Comparison of ENCODE assay signal across 28 mouse cellular contexts in genomic region chr1:33935946-33936345, GRCm38 (mm10). TPM values are rescaled to one million over a fixed set of nuclear protein-coding genes. Genes with fewer than 3 reads are reported as not detected.
DNase-seq lines count a peak whose midpoint lies in the region; ATAC-seq and TF ChIP-seq lines count a peak whose summit lies in the region.
"Had no signal": no experiment of that assay in that cellular context is flagged by ENCODE, and none has a peak within 500 bp of the region (broad histone marks: within the 10 kb centered on the region; RNA-seq: fewer than 3 reads in every experiment).

No protein-coding gene starts in this region.

- H3K9ac ChIP-seq in forebrain, embryonic 15.5 days (replicated peaks) = no peak overlapping the region
- H3K9ac ChIP-seq in forebrain, embryonic 12.5 days = no peak overlapping the region
- H3K9ac ChIP-seq in forebrain, embryonic 16.5 days (replicated peaks; ENCODE audit: low read depth, low read length) = no peak overlapping the region
- no peak overlapping the region for H3K9ac ChIP-seq in hindbrain, postnatal 0 days (replicated peaks; ENCODE audit: low read length)
- H3K9ac ChIP-seq: embryonic facial prominence, embryonic 12.5 days; embryonic facial prominence, embryonic 15.5 days; heart, embryonic 13.5 days; hindbrain, embryonic 12.5 days; hindbrain, embryonic 15.5 days; intestine, embryonic 15.5 days had no signal

- no peak for ATAC-seq in forebrain, embryonic 15.5 days (replicated peaks)
- ATAC-seq in forebrain, embryonic 12.5 days (ENCODE audit: low FRiP score) = no peak
- ATAC-seq in forebrain, embryonic 16.5 days = peak; percentile 63
- ATAC-seq in hindbrain, postnatal 0 days = no peak
- ATAC-seq: activated CD4-positive, CD25-positive, alpha-beta regulatory T cell, adult 4 months; intestine, embryonic 15.5 days had no signal

- no peaks in the 10 kb centered on the region for H3K36me3 ChIP-seq in forebrain, embryonic 15.5 days
- H3K36me3 ChIP-seq in forebrain, embryonic 12.5 days (replicated peaks) = no peaks in the 10 kb centered on the region
- H3K36me3 ChIP-seq in forebrain, embryonic 16.5 days (ENCODE audit: control insufficient read depth, insufficient read depth) = no peaks in the 10 kb centered on the region
- H3K36me3 ChIP-seq in hindbrain, postnatal 0 days (ENCODE audit: insufficient read depth, low read length) = no peaks in the 10 kb centered on the region
- H3K36me3 ChIP-seq: embryonic facial prominence, embryonic 12.5 days; embryonic facial prominence, embryonic 15.5 days; heart, embryonic 10.5 days; heart, embryonic 13.5 days; hindbrain, embryonic 12.5 days; hindbrain, embryonic 15.5 days; intestine, embryonic 15.5 days had no signal

- WGBS in cerebellum, adult 2 months = 26% methylated on average over 3 of the region's 3 CpGs
- 69% methylated on average over 3 of the region's 3 CpGs for WGBS in forebrain, embryonic 15.5 days
- 90% methylated on average over 3 of the region's 3 CpGs for WGBS in forebrain, embryonic 12.5 days
- WGBS in forebrain, embryonic 16.5 days = 56% methylated on average over 3 of the region's 3 CpGs
- WGBS in hindbrain, postnatal 0 days = 73% methylated on average over 3 of the region's 3 CpGs

- H3K27me3 ChIP-seq in cerebellum, adult 2 months (ENCODE audit: control insufficient read depth, insufficient read depth, low read length) = no peaks in the 10 kb centered on the region
- H3K27me3 ChIP-seq in forebrain, embryonic 15.5 days = no peaks in the 10 kb centered on the region
- no peaks in the 10 kb centered on the region for H3K27me3 ChIP-seq in forebrain, embryonic 12.5 days
- no peaks in the 10 kb centered on the region for H3K27me3 ChIP-seq in forebrain, embryonic 16.5 days (replicated peaks; ENCODE audit: control insufficient read depth, insufficient read depth, low read length)
- H3K27me3 ChIP-seq in hindbrain, postnatal 0 days (ENCODE audit: insufficient read depth, low read length) = no peaks in the 10 kb centered on the region
- H3K27me3 ChIP-seq: embryonic facial prominence, embryonic 12.5 days; embryonic facial prominence, embryonic 15.5 days; heart, embryonic 13.5 days; hindbrain, embryonic 12.5 days; hindbrain, embryonic 15.5 days; intestine, embryonic 15.5 days had no signal

- peak overlapping the region; percentile 82 for H3K27ac ChIP-seq in cerebellum, adult 2 months (ENCODE audit: insufficient read depth, low read length)
- peak overlapping the region; percentile 69 for H3K27ac ChIP-seq in forebrain, embryonic 15.5 days (replicated peaks)
- H3K27ac ChIP-seq in forebrain, embryonic 12.5 days = no peak overlapping the region
- peak overlapping the region; percentile 75 for H3K27ac ChIP-seq in forebrain, embryonic 16.5 days (ENCODE audit: low read length)
- H3K27ac ChIP-seq in hindbrain, postnatal 0 days = no peak overlapping the region
- H3K27ac ChIP-seq: embryonic facial prominence, embryonic 12.5 days; embryonic facial prominence, embryonic 15.5 days; heart, embryonic 10.5 days; heart, embryonic 13.5 days; hindbrain, embryonic 12.5 days; hindbrain, embryonic 15.5 days; intestine, embryonic 15.5 days had no signal

- H3K4me2 ChIP-seq in forebrain, embryonic 15.5 days (replicated peaks) = no peak overlapping the region
- H3K4me2 ChIP-seq in forebrain, embryonic 12.5 days = no peak overlapping the region
- no peak overlapping the region for H3K4me2 ChIP-seq in forebrain, embryonic 16.5 days (ENCODE audit: low read length)
- H3K4me2 ChIP-seq in hindbrain, postnatal 0 days (ENCODE audit: low read depth, low read length) = no peak overlapping the region
- H3K4me2 ChIP-seq: embryonic facial prominence, embryonic 12.5 days; embryonic facial prominence, embryonic 15.5 days; heart, embryonic 13.5 days; hindbrain, embryonic 12.5 days; hindbrain, embryonic 15.5 days; intestine, embryonic 15.5 days had no signal

- DNase-seq in cerebellum, adult 2 months = peak in 1 of 2 experiments; percentile 51
- no peak for DNase-seq in cerebellum, adult 8-10 months
- peak; percentile 86 for DNase-seq in brain, adult 2 months (ENCODE audit: low read depth, low spot score)
- DNase-seq in spleen, postnatal 36 days (ENCODE audit: low spot score in 2 of 2) = no peak
- DNase-seq in hindbrain, postnatal 0 days (ENCODE audit: low spot score) = no peak
- DNase-seq: adrenal gland, adult 8-10 months; adrenal gland, postnatal 25 days; cerebellum, adult 11-12 months; cerebellum, adult 9-11 months; cerebellum, postnatal 25 days; gastrocnemius, postnatal 25 days; heart, adult 18-20 months; heart, postnatal 14 days; kidney, adult 11 months; kidney, adult 8-10 months had no signal

- H3K4me3 ChIP-seq in cerebellum, adult 2 months (replicated peaks; ENCODE audit: insufficient read depth, low read depth, low read length) = no peak overlapping the region
- no peak overlapping the region for H3K4me3 ChIP-seq in forebrain, embryonic 15.5 days
- H3K4me3 ChIP-seq in forebrain, embryonic 12.5 days (replicated peaks) = no peak overlapping the region
- no peak overlapping the region for H3K4me3 ChIP-seq in forebrain, embryonic 16.5 days (replicated peaks; ENCODE audit: low read length)
- no peak overlapping the region for H3K4me3 ChIP-seq in hindbrain, postnatal 0 days (ENCODE audit: low read length)
- H3K4me3 ChIP-seq: embryonic facial prominence, embryonic 12.5 days; embryonic facial prominence, embryonic 15.5 days; heart, embryonic 10.5 days; heart, embryonic 13.5 days; hindbrain, embryonic 12.5 days; hindbrain, embryonic 15.5 days; intestine, embryonic 15.5 days had no signal

- no peak for TF ChIP-seq POLR2A in cerebellum, adult 2 months (IDR thresholded peaks at IDR 0.05; ENCODE audit: borderline replicate concordance, insufficient read depth, low read length)

- no peaks in the 10 kb centered on the region for H3K9me3 ChIP-seq in forebrain, embryonic 15.5 days
- no peaks in the 10 kb centered on the region for H3K9me3 ChIP-seq in forebrain, embryonic 12.5 days
- no peaks in the 10 kb centered on the region for H3K9me3 ChIP-seq in forebrain, embryonic 16.5 days (ENCODE audit: control insufficient read depth, low read length)
- no peaks in the 10 kb centered on the region for H3K9me3 ChIP-seq in hindbrain, postnatal 0 days (ENCODE audit: low read length)
- H3K9me3 ChIP-seq: embryonic facial prominence, embryonic 12.5 days; embryonic facial prominence, embryonic 15.5 days; heart, embryonic 10.5 days; heart, embryonic 13.5 days; hindbrain, embryonic 12.5 days; hindbrain, embryonic 15.5 days; intestine, embryonic 15.5 days had no signal

- no peak for TF ChIP-seq CTCF in cerebellum, adult 2 months (IDR thresholded peaks at IDR 0.05; ENCODE audit: borderline replicate concordance, insufficient read depth, low read depth, low read length)
- no peak for TF ChIP-seq CTCF in hindbrain, postnatal 0 days (IDR thresholded peaks at IDR 0.05; ENCODE audit: low read depth)

- peaks cover 39% of the 10 kb centered on the region for H3K4me1 ChIP-seq in cerebellum, adult 2 months (ENCODE audit: control insufficient read depth, insufficient read depth, low read length)
- peaks cover 5% of the 10 kb centered on the region for H3K4me1 ChIP-seq in forebrain, embryonic 15.5 days
- H3K4me1 ChIP-seq in forebrain, embryonic 12.5 days = peaks cover 12% of the 10 kb centered on the region
- peaks cover 10% of the 10 kb centered on the region for H3K4me1 ChIP-seq in forebrain, embryonic 16.5 days (replicated peaks; ENCODE audit: control insufficient read depth, insufficient read depth, low read length)
- H3K4me1 ChIP-seq in hindbrain, postnatal 0 days (ENCODE audit: insufficient read depth, low read length) = 0 out of 2 replicates have a peak, but pooled peaks cover 3% of the 10 kb centered on the region
- H3K4me1 ChIP-seq: embryonic facial prominence, embryonic 12.5 days; embryonic facial prominence, embryonic 15.5 days; intestine, embryonic 15.5 days had no signal

RNA-seq across cellular contexts. Expression of gene Dst, which starts 27.9 kb away (rescaled TPM):
- 143 and 148 TPM in 2 replicates for polyA plus RNA-seq in cerebellum, adult 2 months (2012; rRNA removed)
- polyA plus RNA-seq in forebrain, embryonic 15.5 days (2015; fragmentation: Nextera tagmentation; extraction: Ambion mirVana) = 34.8 and 35.2 TPM in 2 replicates
- polyA plus RNA-seq in forebrain, embryonic 12.5 days (2016; fragmentation: Nextera tagmentation; extraction: Ambion mirVana) = 26.8 and 30.8 TPM in 2 replicates
- polyA plus RNA-seq in forebrain, embryonic 16.5 days (2015; fragmentation: Nextera tagmentation; extraction: Ambion mirVana) = 35.5 and 41.2 TPM in 2 replicates
- 149 and 155 TPM in 2 replicates for total RNA-seq in hindbrain, postnatal 0 days (2014; rRNA removed)
- polyA plus RNA-seq in hindbrain, postnatal 0 days (2015; fragmentation: Nextera tagmentation; extraction: Ambion mirVana) = 30.7 and 33.0 TPM in 2 replicates

RNA-seq across cellular contexts. Expression of gene Bend6, which starts 28.3 kb away (rescaled TPM):
- 276 and 283 TPM in 2 replicates for polyA plus RNA-seq in cerebellum, adult 2 months (2012; rRNA removed)
- 42.8 and 47.1 TPM in 2 replicates for polyA plus RNA-seq in forebrain, embryonic 15.5 days (2015; fragmentation: Nextera tagmentation; extraction: Ambion mirVana)
- 3.7 and 3.9 TPM in 2 replicates for polyA plus RNA-seq in forebrain, embryonic 12.5 days (2016; fragmentation: Nextera tagmentation; extraction: Ambion mirVana)
- 58.6 and 61.5 TPM in 2 replicates for polyA plus RNA-seq in forebrain, embryonic 16.5 days (2015; fragmentation: Nextera tagmentation; extraction: Ambion mirVana)
- total RNA-seq in hindbrain, postnatal 0 days (2014; rRNA removed) = 99.4 and 107 TPM in 2 replicates
- 97.8 and 99.2 TPM in 2 replicates for polyA plus RNA-seq in hindbrain, postnatal 0 days (2015; fragmentation: Nextera tagmentation; extraction: Ambion mirVana)
- total RNA-seq: common myeloid progenitor, adult 5-6 weeks; hematopoietic stem cell, adult 5-6 weeks had no signal

Comparison
In these comparisons a context has a peak if more than half of its experiments do, and no peak if none do; other contexts are left out.
1. H3K27ac ChIP-seq: peak in cerebellum, adult 2 months (single experiment), forebrain, embryonic 15.5 days (single experiment) and forebrain, embryonic 16.5 days (single experiment); none in forebrain, embryonic 12.5 days (single experiment) and hindbrain, postnatal 0 days (single experiment).